Mouse (Mus musculus): ENCODE data around the gene Akr1b7. TPM values are rescaled to one million over a fixed set of nuclear protein-coding genes. Genes with fewer than 3 reads are reported as not detected.
A peak's percentile ranks its signal among the peaks of the same experiment; 100 is the strongest.
"Not testable (repeated sequence)": the region's sequence is repeated elsewhere in the genome, so short reads cannot be mapped to it uniquely, and the experiment has no call there.

Gene Akr1b7
- not detected for total RNA-seq (2021)
- long read RNA-seq = 0 reads

DNA sequence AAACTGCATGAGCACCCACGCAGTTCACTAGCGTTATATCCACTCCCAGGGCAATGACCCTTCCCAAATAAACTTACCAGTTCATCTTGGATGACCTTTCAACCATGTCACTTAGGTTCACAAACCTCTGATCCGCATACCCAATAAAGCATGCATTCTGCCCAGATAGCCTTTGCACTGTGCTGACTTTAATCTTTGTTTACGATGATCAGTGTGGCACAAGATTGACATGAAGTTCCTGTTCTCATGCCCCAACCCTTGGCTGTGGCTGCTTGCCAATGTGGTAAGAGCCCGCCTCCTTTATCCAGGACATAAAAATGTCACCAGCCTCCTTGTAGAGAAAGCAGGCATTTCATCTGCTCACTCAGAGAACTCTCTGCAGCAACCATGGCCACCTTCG, at the start of gene Akr1b7:
Gene Akr1b7 (plus strand): TSS at position 312 of the 400 bp plus-strand sequence.
- no peak for DNase-seq (ENCODE audit: low spot score in 2 of 2)

DNA sequence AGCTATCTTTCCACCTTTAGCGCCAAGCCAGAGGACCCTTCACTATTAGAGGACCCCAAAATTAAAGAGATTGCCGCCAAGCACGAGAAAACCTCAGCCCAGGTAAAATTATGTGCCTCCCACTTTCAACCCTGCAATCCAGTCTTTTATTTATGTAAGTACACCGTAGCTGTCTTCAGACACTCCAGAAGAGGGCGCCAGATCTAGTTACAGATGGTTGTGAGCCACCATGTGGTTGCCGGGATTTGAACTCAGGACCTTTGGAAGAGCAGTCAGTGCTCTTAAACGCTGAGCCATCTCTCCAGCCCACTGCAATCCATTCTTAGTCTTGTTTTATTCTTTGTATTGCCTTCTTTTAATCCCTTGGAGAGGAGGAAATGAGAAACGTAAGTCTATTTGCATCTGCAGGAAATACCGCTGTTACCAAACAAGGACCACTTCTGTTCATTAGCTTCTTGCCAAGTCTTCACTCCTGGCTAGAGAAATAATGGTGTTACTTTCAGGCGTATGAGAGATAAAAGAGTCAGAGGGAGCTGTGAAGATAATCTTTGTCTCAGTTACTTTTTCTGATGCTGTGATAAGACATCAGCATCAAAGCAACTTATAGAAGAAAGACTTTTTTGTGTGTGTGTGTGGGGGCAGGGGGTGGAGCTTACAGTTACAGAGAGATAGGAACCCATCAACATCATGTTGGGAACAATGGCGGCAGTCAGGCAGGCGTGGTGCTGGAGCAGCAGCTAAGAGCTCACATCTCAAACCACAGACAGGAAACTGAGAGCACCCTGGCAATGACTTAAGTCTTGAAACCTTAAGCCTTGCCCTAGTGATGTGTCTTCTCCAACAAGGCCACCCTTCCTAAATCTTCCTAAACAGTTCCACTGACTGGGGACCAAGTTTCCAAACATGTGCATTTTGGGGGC, 47.7 kb upstream of the Akr1b7 start:
- no peak for DNase-seq (ENCODE audit: low spot score in 2 of 2)

DNA sequence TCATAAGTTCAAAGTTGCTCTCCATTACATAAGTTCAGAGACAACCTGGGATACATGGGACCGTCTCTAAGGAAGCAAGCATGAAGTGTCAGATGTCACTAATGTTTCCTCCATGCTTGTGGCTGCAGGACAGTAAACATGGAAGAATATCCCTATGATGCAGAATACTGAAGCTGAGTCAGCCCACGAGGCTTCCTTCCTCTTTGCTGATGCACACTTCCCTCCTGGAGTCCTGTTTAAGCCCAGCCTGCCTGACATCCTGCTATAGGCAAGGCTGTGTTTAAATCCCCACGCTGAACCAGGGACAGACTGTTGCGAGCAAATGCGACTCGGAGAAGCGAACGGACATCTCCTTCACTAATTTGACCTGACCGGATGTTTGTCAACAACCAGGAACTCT, 44.1 kb upstream of the Akr1b7 start:
- no peak for DNase-seq (ENCODE audit: low spot score in 2 of 2)

DNA sequence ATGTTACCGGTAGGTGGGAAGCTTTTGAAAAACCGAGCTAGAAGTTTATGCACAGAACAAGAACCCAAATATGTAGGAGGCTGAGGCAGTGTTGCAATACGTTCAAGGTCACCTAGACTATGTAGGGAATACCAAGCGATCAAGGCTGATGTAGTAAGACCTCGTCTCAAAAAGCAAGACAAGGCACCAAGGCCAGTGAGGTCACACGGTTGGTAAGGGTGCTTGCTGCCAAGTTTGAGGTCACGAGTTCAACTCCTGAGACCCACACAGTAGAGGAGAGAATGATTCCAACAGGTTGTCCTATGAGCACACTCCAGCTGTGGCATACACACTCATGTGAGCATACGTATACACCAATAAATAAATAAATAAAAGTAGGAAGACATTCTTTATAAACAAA, 42.1 kb upstream of the Akr1b7 start:
- DNase-seq (ENCODE audit: low spot score in 2 of 2) = no peak

DNA sequence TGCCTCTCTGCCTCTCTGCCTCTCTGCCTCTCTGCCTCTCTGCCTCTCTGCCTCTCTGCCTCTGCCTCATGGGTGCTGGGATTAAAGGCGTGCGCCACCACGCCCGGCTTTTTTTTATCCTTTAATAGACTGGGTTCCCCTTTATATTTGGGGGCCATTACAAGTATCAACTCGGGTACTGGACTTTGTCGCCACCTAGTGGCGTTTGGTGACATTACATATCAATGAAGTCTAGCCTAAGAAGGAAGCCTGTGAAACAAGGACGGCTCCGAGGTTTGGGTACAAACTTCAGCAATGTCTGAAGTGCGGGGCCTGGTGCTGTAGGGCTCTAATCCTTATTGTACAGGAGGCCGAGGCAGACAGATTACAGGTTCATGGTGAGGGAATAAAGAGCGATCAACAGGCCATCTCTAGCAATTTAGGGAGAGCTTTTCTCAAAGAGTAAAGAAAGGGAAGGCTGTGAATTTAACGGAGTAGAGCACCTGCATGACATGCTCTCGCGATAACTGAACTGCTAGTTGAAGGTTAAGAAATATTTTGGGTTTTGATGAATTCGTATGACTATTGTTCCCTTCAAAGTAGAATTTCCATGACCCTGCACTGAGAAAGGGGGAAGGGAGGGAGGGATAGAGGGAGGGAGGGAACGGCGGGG, 40.3 kb upstream of the Akr1b7 start:
- DNase-seq (ENCODE audit: low spot score in 2 of 2) = peak; percentile 86 to 88

DNA sequence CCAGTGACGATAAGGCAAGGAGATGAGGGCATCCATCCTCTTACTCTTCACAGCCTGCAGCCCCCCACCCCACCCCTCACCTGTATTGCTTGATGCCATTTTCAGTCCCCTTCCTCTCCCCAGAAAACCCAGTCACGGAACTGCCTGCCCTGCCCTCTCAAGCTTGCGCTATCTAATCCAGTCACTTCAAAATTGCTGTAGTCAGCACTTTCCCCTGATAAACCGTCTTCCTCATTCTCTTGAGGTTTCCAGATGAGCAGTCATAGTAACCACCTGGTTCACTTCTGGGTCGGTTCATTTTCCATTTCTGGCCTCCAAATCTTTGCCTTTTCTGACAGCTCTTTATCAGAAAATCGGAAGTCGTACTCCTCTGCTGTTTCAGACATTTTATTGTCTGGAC, 38.3 kb upstream of the Akr1b7 start:
- no peak for DNase-seq (ENCODE audit: low spot score in 2 of 2)

DNA sequence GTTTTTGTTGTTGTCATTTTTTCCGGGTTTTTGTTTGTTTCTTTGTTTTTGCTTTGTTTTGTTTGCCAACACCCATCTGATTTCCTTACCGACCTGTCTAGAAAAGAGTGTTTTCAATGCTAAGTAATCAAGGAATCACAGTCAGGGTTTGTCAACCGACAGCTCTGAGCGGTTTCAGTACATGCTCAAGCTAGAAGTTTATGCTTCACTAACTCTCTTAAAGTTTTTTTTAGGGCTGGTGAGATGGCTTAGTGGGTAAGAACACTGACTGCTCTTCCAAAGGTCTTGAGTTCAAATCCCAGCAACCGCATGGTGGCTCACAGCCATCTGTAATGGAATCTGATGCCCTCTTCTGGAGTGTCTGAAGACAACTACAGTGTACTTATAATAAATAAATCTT, 36.2 kb upstream of the Akr1b7 start:
- DNase-seq (ENCODE audit: low spot score in 2 of 2) = not testable (repeated sequence)

DNA sequence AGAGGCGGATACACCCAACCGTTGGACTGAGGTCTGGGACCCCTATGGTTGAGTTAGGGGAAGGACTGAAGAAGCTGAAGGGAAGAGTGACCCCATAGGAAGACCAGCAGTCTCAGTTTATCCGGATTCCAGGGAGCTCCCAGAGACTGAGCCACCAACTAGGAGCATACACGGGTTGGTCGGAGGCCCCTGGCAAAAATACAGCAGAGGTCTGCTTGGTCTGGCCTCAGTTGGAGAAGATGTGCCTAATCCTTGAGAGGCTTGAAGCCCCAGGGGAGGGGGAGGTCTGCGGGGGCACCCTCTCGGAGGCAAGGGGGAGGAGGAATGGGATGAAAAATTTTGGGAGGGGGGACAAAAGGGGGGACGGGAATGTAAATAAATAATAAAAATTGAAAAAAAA, 28.7 kb upstream of the Akr1b7 start:
- no peak for DNase-seq (ENCODE audit: low spot score in 2 of 2)

DNA sequence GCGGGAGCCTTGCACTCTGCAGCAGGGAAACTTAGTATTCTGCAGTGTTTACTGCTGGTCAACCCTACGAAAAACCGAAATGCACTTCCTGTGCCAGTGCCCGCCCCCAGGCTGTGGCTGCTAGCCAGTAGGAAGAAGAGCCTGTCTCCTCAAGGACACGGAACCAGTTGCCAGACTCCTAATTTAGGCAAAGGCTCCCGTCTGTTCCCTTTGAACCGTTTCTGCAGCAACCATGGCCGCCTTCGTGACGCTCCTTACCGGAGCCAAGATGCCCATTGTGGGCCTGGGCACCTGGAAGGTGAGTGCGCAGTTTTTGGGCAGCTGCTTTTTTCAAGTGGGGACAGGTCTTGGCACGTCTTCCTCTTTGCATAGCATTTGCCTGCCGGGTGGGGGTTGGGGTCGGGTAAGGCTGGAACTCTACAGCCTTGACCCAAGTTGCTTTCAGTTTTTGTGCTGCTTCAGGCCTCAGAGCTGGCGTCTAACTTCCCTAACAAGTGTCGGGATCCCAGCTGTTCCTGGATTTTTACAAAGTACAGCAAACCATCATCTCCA, 27.9 kb upstream of the Akr1b7 start, which contains the start of gene Akr1b10:
Gene Akr1b10 (plus strand): TSS at position 109 of the 552 bp plus-strand sequence.
- DNase-seq (ENCODE audit: low spot score in 2 of 2) = peak; percentile 73 to 81

DNA sequence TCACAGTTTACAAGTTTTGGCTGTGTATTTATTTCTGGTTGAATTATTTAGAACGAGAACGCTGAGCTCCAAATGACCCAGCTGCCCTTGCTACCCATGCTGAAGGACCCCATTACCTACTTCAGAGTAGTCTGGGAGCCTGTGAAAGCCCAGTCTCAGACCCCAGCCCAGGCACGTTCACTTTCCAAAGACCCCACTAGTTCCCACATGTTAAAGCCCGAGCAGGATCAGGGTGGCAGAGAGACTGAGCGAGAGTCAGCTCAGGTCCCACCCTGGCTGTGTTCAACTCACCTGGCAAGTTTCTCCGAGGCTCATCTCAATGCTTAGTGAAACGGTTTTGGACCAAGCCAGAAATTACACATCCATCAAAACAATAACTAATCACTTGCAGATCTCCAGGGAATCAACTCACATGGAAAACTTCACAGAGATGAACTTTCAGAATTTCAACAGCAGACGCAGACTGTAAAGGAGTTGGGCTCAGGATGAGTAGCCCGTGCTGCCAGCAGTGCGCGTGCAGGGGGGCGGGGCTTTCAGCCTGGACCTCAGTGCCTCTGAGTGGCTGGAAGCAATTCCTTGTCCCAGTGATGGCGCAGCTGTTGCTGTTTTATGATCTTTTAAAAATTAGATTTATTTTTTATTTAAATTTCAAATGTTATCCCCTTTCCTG, 27.3 kb upstream of the Akr1b7 start:
- peak in 1 of 2 experiments; percentile 46 for DNase-seq (ENCODE audit: low spot score in 2 of 2)

DNA sequence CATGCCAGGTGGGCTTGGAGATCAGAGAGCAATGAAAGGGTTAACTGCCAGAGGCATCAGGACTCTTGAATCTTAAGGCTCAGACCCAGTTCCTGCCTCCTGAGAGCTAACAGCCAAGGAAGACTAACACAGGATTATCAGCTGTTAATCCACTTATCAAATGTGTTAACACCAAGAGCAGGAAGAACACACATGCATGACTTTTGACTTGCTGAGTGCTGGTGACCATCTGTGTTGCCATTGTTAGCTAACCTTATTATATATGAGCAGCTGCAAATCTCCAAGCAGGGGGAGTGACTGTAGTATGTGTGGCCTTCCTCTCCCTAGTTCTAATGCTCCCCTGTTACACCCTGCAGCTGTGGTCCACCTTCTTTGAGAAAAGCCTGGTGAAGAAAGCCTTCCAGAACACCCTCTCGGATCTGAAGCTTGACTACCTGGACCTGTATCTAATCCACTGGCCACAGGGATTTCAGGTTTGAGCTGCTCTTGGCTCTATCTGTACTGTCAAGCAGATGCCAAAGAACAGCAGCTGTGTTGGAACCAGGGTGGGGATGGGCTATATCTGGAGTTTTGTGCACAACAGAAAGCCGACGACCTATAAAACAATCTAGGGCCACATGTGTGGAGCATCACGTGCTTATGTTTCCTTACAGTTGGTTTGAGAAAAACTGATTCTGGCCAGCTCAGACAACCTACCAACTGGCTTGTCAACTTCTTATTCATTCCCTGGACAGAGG, 23.5 kb upstream of the Akr1b7 start:
- no peak for DNase-seq (ENCODE audit: low spot score in 2 of 2)

DNA sequence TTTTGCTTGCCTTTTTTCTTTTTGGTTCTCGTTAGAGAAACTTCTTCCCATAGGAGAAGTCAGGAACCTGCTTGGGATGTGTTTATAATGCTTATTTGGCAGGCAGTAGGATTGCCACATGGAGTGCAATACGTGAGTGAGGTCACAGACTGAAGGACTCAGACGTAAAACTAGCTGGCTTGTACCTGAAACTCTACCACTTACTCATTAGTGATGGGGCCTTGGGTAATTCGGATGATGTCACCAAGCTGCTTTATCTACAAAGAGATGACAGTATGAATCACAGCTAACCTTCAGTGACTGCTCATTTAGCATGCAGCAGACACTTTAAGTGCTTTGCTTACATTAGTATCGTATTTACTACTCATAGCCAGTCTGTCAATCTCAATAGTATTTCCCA, 16.2 kb upstream of the Akr1b7 start:
- DNase-seq (ENCODE audit: low spot score in 2 of 2) = no peak

DNA sequence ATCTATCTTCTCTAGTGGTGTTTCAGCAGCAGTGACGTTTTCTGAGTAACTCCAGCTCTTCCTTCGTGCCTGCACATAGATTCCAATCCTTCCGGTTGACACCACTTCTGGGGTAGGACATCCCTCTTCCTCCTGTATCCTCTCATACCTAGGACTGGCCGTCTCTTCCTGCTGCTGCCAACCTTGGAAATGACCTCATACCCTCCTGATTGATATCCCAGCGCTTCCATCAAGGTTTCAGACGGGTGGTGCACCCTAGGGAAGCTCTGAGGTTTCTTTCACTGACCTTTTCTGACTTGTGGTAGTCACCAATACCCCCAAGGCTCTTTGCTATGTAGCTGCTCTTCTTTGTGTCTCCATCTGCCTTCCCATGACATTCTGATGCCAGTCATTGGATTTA, 13.7 kb upstream of the Akr1b7 start:
- no peak for DNase-seq (ENCODE audit: low spot score in 2 of 2)

DNA sequence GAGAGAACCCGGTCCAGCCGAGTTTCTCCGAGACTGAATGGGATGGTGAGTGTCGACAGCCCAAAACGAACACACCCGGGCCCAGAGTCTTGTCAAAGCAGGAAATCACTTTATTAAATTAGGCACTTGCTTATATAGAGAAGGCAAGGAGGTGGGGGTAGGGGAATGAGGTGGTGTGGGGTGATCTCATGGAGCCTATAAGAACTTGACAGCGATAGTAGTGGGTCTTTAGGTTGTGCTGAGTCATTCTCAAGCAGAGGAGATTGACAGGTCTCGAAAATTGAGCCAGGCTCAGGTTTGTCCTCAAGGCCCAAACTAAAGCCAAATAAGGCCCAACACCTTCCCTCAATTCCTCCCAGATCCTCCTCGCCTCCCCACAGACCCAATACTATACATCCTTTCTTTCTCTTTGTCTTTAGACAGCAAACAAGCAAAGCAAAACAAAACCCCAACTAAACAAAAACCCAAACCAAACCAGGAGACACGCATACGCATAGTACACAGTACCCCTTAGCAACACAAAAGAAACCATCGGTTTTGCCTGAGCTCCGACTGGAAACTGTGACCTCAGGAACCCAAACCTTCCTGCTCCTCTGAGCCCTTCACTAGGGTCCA, 12.4 kb upstream of the Akr1b7 start:
- no peak for DNase-seq (ENCODE audit: low spot score in 2 of 2)

DNA sequence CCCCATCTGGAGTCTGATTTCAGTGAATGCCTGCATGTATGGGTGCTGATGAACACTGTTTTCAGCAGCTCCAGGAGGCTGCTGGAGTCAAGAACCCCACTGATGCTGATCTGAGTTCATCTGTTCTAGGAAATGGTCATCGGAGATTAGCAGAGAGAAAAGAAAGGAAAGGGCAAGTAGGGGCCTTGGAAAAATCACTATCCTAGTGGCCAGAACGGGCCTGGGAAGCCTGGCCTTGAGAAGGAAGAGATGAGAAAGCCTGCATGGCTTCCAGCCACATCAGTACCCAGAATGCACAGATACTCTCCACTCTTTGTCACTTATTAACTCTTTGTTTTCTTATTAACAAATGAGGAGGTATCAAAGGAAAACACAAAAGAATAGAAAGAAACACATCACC, 11.4 kb upstream of the Akr1b7 start:
- no peak for DNase-seq (ENCODE audit: low spot score in 2 of 2)

DNA sequence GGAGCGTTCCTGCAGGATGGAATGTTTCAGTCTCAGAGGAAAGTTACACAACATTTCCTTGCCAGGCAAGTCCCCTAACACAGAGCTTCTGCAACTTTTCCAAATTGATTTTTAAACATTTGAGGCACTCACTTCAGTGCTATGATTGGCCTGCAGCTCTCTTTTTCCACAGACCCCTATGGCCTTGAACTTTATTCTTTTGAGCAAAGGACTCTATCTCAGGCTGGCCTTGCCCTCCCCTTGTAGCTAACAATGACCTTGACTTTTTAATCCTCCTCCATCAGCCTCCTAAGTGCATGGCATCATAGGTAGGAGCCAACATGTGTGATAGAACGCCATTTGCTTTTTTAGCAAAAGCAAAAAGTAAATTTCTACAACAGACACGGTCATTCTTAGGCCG, 5.4 kb upstream of the Akr1b7 start:
- no peak for DNase-seq (ENCODE audit: low spot score in 2 of 2)

DNA sequence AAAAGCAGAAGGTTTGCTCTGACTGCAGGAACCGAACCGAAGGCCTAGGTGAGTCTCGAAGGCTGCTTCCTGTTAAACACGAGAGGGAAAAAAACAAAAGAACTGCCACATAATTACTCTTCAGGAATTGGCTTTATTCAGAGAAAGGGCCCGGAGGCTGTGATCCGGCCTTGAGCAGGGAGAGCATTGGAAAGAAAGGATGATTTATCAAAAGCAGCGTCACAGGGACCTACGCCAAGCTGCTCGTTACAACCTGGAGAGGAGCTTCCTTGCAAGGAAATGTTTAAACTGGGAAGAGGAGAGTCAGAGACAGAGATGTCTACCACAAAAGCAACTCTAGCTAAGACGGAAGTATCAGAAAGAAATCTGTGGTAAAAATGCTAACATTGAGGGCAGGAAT, 4.7 kb upstream of the Akr1b7 start:
- DNase-seq (ENCODE audit: low spot score in 2 of 2) = no peak

DNA sequence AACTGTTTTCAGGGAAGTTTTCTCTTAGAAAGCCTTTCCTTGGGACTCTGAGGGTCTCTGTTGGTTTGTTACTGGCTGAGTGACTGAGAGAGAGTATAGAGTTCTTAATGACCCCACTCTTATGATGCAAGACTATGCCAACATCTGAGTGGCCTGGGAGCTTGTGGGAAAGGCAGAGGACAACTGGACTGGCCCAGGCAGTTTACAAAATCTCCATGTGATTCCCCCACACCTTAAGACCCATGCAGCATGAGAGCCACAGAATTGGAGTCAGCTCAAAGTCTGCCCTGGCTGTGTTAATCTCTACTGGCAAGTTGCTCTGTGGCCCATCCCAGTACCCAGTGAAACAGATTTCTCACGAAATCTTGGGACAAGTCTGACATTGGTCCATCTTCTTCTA, 554 bp downstream of the Akr1b7 start:
- DNase-seq (ENCODE audit: low spot score in 2 of 2) = no peak

DNA sequence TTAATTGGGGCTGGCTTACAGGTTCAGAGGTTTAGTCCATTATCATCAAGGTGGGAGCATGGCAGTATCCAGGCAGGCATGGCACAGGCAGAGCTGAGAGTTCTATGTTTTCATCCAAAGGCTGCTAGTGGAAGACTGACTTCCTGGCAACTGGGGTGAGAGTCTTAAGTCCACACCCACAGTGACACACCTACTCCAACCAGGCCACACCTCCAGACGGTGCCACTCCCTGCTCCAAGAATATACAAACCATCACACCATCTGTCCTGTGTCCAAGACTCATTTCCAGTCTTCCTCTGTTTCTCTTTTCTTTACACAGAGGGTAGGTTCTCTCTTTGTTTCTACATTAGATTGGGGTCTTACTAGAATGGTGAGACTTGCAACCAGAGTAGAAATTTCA, 1.3 kb downstream of the Akr1b7 start:
- not testable (repeated sequence) for DNase-seq (ENCODE audit: low spot score in 2 of 2)

DNA sequence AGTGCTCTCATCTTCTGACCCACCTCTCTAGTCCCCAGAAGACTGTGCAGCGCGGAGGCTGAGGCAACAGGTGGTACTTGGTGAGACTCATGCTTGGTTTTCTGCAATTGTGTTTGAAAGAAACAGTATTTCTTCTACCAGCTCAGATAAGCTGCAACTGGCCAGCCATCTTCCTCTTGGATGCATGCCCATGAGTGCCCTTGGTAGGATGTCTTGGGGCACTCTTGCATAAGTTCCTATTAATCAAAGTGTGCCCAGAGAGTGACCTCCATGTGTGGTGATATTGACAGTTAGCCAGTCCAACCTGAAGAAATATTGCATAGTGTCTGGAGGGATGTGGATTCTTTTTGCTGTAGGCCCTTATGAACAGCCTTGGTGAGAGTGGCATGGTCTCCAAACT, 4.4 kb downstream of the Akr1b7 start:
- DNase-seq (ENCODE audit: low spot score in 2 of 2) = no peak

DNA sequence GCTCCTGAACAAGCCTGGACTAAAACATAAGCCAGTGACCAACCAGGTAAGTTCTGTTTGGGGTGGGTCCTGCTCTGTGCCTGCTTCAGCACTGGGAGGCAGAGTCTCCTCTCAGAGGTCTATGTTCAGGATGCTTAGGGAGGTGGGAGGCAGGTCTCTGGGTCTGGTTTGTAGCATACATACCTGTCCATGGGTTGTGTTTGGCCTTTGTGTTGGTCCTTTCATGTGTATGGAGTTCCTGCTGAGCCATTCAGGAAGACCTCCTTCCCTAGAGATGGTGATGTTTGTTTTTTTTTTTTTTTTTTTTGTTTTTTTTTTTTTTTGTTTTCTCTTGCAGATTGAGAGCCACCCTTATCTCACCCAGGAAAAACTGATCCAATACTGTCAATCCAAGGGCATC, 6.9 kb downstream of the Akr1b7 start:
- no peak for DNase-seq (ENCODE audit: low spot score in 2 of 2)
